Mouse (Mus musculus) thymus, postnatal 4 days (tissue): ENCODE measurements at regions not wholly inside any gene's neighbourhood (a gene's known extent, or its start where the extent isn't known, plus 50 kb on each side); places are given as distances from the start of the nearest gene placed in this dataset.
A peak's percentile ranks its signal among the peaks of the same experiment; 100 is the strongest.

ENCODE experiments used
- DNase-seq: peaks from one replicate; pipeline ENCODE4 v3.0.0; 2021

GRCm38 (mm10) chr3:146337429-146337828 is 67.0 kb upstream of the Ssx2ip start:
- no peak for DNase-seq

- DNase-seq: no peak
These were observed 66.6 kb upstream of the Ssx2ip start for GRCm38 (mm10) chr3:146337861-146338281.

GRCm38 (mm10) chr3:146338445-146338844 is 66.0 kb upstream of the Ssx2ip start:
- DNase-seq: no peak

- no peak for DNase-seq
These were observed 64.0 kb upstream of the Ssx2ip start for GRCm38 (mm10) chr3:146340316-146341055.

GRCm38 (mm10) chr3:146341652-146342340 is 62.6 kb upstream of the Ssx2ip start:
- no peak for DNase-seq

GRCm38 (mm10) chr3:146342727-146343126 is 61.7 kb upstream of the Ssx2ip start:
- DNase-seq: no peak

- peak; percentile 73 for DNase-seq
These were observed 60.6 kb upstream of the Ssx2ip start for GRCm38 (mm10) chr3:146343649-146344401.

GRCm38 (mm10) chr3:146344402-146345025 is 59.9 kb upstream of the Ssx2ip start:
- no peak for DNase-seq

- DNase-seq: peak; percentile 77
These were observed 59.1 kb upstream of the Ssx2ip start for GRCm38 (mm10) chr3:146345308-146345780.

GRCm38 (mm10) chr3:146345946-146346345 is 58.5 kb upstream of the Ssx2ip start:
- no peak for DNase-seq

GRCm38 (mm10) chr3:146347311-146347710 is 57.1 kb upstream of the Ssx2ip start:
- no peak for DNase-seq

- no peak for DNase-seq
These were observed 55.5 kb upstream of the Ssx2ip start for GRCm38 (mm10) chr3:146348921-146349320.

GRCm38 (mm10) chr3:146349393-146349792 is 55.0 kb upstream of the Ssx2ip start:
- no peak for DNase-seq

GRCm38 (mm10) chr3:146350126-146350525 is 54.3 kb upstream of the Ssx2ip start:
- no peak for DNase-seq

GRCm38 (mm10) chr3:146351468-146351867 is 53.0 kb upstream of the Ssx2ip start:
- no peak for DNase-seq

- peak; percentile 69 for DNase-seq
These were observed 52.3 kb upstream of the Ssx2ip start for GRCm38 (mm10) chr3:146352187-146352586.

GRCm38 (mm10) chr3:146353961-146354360 is 50.5 kb upstream of the Ssx2ip start:
- DNase-seq: no peak
